Mouse (Mus musculus): ENCODE measurements around the gene Nol4l.
A peak's percentile ranks its signal among the peaks of the same experiment; 100 is the strongest.

The Nol4l gene

GRCm38 (mm10) chr2:153440755-153441154 is 89.0 kb downstream of the Nol4l start:
- no peak for DNase-seq

- DNase-seq: no peak
Observed at GRCm38 (mm10) chr2:153437306-153437659, 92.5 kb downstream of the Nol4l start.

GRCm38 (mm10) chr2:153436641-153437305 is 93.0 kb downstream of the Nol4l start:
- DNase-seq: no peak

GRCm38 (mm10) chr2:153434880-153435831 is 94.6 kb downstream of the Nol4l start:
- DNase-seq: no peak

GRCm38 (mm10) chr2:153433859-153434258 is 95.9 kb downstream of the Nol4l start:
- DNase-seq: no peak

GRCm38 (mm10) chr2:153432492-153432891 is 97.3 kb downstream of the Nol4l start:
- DNase-seq: no peak

- no peak for DNase-seq
Observed at GRCm38 (mm10) chr2:153430571-153430970, 99.2 kb downstream of the Nol4l start.

- no peak for DNase-seq
Observed at GRCm38 (mm10) chr2:153428485-153428884, 101.3 kb downstream of the Nol4l start.

- DNase-seq: no peak
Observed at GRCm38 (mm10) chr2:153426931-153427330, 102.8 kb downstream of the Nol4l start.

GRCm38 (mm10) chr2:153425998-153426670 is 103.6 kb downstream of the Nol4l start:
- no peak for DNase-seq

- DNase-seq: no peak
Observed at GRCm38 (mm10) chr2:153425124-153425844, 104.5 kb downstream of the Nol4l start.

- DNase-seq: no peak
Observed at GRCm38 (mm10) chr2:153424557-153424956, 105.2 kb downstream of the Nol4l start.

GRCm38 (mm10) chr2:153423113-153423512 is 106.7 kb downstream of the Nol4l start:
- no peak for DNase-seq

- peak; percentile 32 for DNase-seq
Observed at GRCm38 (mm10) chr2:153422051-153422450, 107.7 kb downstream of the Nol4l start.

- DNase-seq: no peak
Observed at GRCm38 (mm10) chr2:153421233-153421632, 108.5 kb downstream of the Nol4l start.

- no peak for DNase-seq
Observed at GRCm38 (mm10) chr2:153418381-153418780, 111.4 kb downstream of the Nol4l start.

GRCm38 (mm10) chr2:153417841-153418240 is 111.9 kb downstream of the Nol4l start:
- no peak for DNase-seq

GRCm38 (mm10) chr2:153414607-153415006 is 115.2 kb downstream of the Nol4l start:
- no peak for DNase-seq

- DNase-seq: no peak
Observed at GRCm38 (mm10) chr2:153412563-153412962, 117.2 kb downstream of the Nol4l start.

- no peak for DNase-seq
Observed at GRCm38 (mm10) chr2:153411557-153411956, 118.2 kb downstream of the Nol4l start.

- DNase-seq: no peak
Observed at GRCm38 (mm10) chr2:153408971-153409370, 120.8 kb downstream of the Nol4l start.

- DNase-seq: no peak
Observed at GRCm38 (mm10) chr2:153406882-153407281, 122.9 kb downstream of the Nol4l start.

- DNase-seq: no peak
Observed at GRCm38 (mm10) chr2:153404882-153405281, 124.9 kb downstream of the Nol4l start.

All from right cerebral cortex, postnatal 4 days (tissue).